Mouse (Mus musculus) liver, embryonic 16.5 days (tissue): Measurements from ENCODE around the gene Lrrc4. TPM values are rescaled to one million over a fixed set of nuclear protein-coding genes. Genes with fewer than 3 reads are reported as not detected.

ENCODE experiments used
- ATAC-seq: fragments of 200-750 bp; cut with Nextera tagmentation; 2 replicates; pipeline ENCODE4 v1.8.0; 2017; ENCODE audit warnings: low read depth, mild to moderate bottlenecking, moderate number of reproducible peaks, moderate library complexity
- H3K27ac ChIP-seq: fragments of 300-500 bp; sonication (generic); 2 replicates; pipeline ENCODE4 v1.5.1; 2014; ENCODE audit warnings: mild to moderate bottlenecking, low read length
- H3K27me3 ChIP-seq: fragments of 300-500 bp; sonication (generic); 2 replicates; pipeline ENCODE4 v1.6.1; 2014; ENCODE audit warnings: low read depth, low read length, mixed read lengths; ENCODE audit not compliant: control insufficient read depth, insufficient read depth
- H3K36me3 ChIP-seq: fragments of 300-500 bp; sonication (generic); 2 replicates; pipeline ENCODE4 v1.6.1; 2014; ENCODE audit warnings: mild to moderate bottlenecking; ENCODE audit not compliant: control insufficient read depth, insufficient read depth
- H3K4me1 ChIP-seq: fragments of 300-500 bp; sonication (generic); 2 replicates; pipeline ENCODE4 v1.6.1; 2014; ENCODE audit warnings: low read depth, low read length, mixed read lengths; ENCODE audit not compliant: control insufficient read depth
- H3K4me2 ChIP-seq: fragments of 300-500 bp; sonication (generic); 2 replicates; pipeline ENCODE4 v1.6.1; 2014; ENCODE audit warnings: low read depth, low read length, mixed read lengths
- H3K4me3 ChIP-seq: fragments of 300-500 bp; sonication (generic); 2 replicates; pipeline ENCODE4 v1.5.1; 2014; ENCODE audit warnings: low read depth, mild to moderate bottlenecking, low read length
- H3K9ac ChIP-seq: fragments of 300-500 bp; sonication (generic); 2 replicates; pipeline ENCODE4 v1.6.1; 2014; ENCODE audit warnings: low read depth, low read length
- H3K9me3 ChIP-seq: fragments of 300-500 bp; sonication (generic); replicated peaks from 2 replicates; pipeline ENCODE4 v1.6.1; 2016; ENCODE audit warnings: low read length; ENCODE audit not compliant: control insufficient read depth
- WGBS: fragments of 180-500 bp; shearing (Covaris S2); extraction: QIAGEN DNeasy Blood & Tissue Kit; methylation state at CpG from one replicate; pipeline ENCODE4 v1.1.7; 2014; ENCODE audit not compliant: insufficient replicate concordance; 5-methylcytosine and 5-hydroxymethylcytosine counted together
- polyA plus RNA-seq: library from polyadenylated mRNA; unstranded; fragments of >200 nt; fragmentation: Nextera tagmentation; extraction: Ambion mirVana; gene quantifications from 2 replicates; pipeline ENCODE4 v1.2.1, GENCODE M21; 2015

The Lrrc4 gene
- polyA plus RNA-seq, 1 experiment from 2014 or later = 0.11 TPM

DNA sequence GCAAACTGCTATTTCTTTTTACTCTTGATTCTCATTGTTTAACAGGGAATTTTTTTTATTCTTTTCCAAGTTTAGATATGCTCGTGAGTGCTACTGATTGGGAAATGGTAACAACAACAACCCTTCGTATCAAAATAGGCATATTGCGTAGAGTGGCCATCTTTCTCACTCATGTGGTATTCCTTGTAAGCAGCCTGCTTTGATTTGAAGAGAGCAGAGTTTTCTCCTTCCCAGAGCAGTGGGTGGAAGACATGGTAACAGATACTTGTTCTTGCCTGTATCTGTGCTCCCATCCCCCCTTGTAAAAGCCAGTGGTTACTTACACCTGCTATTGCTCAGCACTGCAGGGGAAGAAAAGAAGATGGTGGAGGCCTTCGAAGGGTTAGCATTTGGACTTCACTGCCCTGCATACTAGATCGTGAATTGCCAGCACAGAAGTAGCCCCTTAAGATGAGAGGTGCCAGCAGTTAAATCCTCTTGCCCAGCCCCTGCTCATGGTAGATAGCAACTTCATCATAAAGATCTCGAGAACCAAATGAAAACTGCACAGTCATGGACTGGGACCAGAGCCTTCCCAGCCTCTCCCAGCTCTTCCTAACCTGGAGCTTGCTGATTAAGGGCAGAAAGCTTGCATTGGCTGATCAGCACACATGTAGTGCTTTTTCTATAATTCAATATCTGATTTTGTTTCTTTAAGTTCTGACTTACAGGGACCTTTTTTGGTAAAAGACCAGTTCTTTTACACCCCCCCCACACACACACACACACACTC is 77.2 kb downstream of the Lrrc4 start:
- 63% methylated on average over 6 of the region's 6 CpGs for WGBS
- no peaks in the 10 kb centered on the region for H3K27me3 ChIP-seq
- H3K9me3 ChIP-seq = no peaks in the 10 kb centered on the region
- no peaks in the 10 kb centered on the region; the same call in 1 of the 2 replicates for H3K36me3 ChIP-seq
- peak; percentile 74 for ATAC-seq
- no peak overlapping the region for H3K4me3 ChIP-seq
- H3K4me1 ChIP-seq = peaks cover 3% of the 10 kb centered on the region; the same call in 1 of the 2 replicates
- no peak overlapping the region for H3K9ac ChIP-seq
- no peak overlapping the region for H3K4me2 ChIP-seq
- H3K27ac ChIP-seq = no peak overlapping the region

DNA sequence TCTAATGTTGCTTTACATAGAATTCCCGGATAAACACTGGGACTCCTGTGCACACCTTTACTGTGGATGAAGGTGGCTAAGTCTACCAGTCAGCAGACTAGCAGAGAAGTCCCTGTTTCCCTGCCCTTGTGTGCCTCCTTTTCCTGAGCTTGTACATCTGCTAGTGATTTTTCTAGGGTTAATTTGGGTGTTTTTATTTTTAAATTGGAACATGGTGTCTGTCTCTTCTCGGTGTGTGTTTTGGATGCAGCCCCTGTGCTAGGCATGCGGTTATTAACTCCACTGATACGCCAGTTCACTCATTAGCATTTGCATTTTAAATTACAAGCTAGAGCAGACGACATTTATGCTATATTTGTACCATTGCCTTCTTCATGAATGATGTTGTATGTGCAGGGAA is 77.9 kb downstream of the Lrrc4 start:
- H3K27me3 ChIP-seq = no peaks in the 10 kb centered on the region
- H3K9ac ChIP-seq = no peak overlapping the region
- H3K9me3 ChIP-seq = no peaks in the 10 kb centered on the region
- H3K4me1 ChIP-seq = peaks cover 3% of the 10 kb centered on the region; the same call in 1 of the 2 replicates
- 78% methylated on average over 5 of the region's 5 CpGs for WGBS
- no peaks in the 10 kb centered on the region; the same call in 1 of the 2 replicates for H3K36me3 ChIP-seq
- no peak overlapping the region for H3K4me2 ChIP-seq
- H3K27ac ChIP-seq = no peak overlapping the region
- no peak for ATAC-seq
- no peak overlapping the region for H3K4me3 ChIP-seq

DNA sequence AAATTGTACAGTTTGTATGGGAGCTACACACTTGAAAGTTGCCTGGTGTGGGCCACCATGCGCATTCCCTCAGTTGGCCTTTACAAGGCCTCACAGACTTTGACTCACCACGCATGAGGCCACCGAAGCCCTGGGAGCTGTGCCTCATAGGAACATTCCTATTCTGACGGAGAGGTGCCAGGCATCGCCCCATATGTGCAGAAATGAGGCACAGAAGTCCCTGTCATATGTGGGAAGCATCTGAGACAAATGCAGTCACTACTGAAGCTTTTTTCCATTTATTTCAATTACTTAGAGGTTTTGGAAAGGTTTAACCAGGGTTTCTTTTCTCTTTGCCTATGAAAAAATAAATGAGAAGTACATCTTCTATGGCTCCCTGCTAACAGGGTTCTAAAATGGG is 78.3 kb downstream of the Lrrc4 start:
- Histone ChIP-seq H3K4me1 (peaks cover 3% of the 10 kb centered on the region; the same call in 1 of the 2 replicates), H3K4me2 (no peak overlapping the region), H3K27me3 (no peaks in the 10 kb centered on the region), H3K9ac (no peak overlapping the region), H3K27ac (no peak overlapping the region), H3K4me3 (no peak overlapping the region), H3K9me3 (no peaks in the 10 kb centered on the region), H3K36me3 (no peaks in the 10 kb centered on the region; the same call in 1 of the 2 replicates)
- ATAC-seq = no peak
- WGBS = 81% methylated on average over 5 of the region's 5 CpGs

DNA sequence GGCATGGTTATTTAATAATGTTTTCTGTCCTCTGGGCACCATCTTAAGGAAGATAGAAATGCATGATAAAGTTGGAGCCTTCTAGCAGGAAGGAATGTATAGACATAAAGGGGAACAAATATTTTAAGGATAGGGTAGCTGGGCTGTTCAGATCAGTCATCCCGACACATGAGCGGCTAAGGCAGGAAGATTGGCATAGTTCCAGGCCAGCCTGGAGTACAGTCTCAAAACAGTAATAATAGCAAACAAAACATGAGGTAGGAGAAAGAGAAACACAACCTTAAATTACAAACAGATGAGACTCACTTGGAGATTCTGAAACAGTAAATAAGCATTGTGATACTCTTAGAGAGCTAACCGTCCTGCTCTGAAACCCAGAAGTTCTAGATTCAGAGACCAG is 80.4 kb downstream of the Lrrc4 start:
- H3K9ac ChIP-seq = no peak overlapping the region
- no peak overlapping the region for H3K27ac ChIP-seq
- H3K4me1 ChIP-seq = peaks cover 3% of the 10 kb centered on the region; the same call in 1 of the 2 replicates
- no peaks in the 10 kb centered on the region for H3K9me3 ChIP-seq
- no peak overlapping the region for H3K4me3 ChIP-seq
- H3K36me3 ChIP-seq = no peaks in the 10 kb centered on the region; the same call in 1 of the 2 replicates
- 88% methylated on average over 3 of the region's 3 CpGs for WGBS
- H3K4me2 ChIP-seq = no peak overlapping the region
- no peaks in the 10 kb centered on the region for H3K27me3 ChIP-seq
- ATAC-seq = no peak

DNA sequence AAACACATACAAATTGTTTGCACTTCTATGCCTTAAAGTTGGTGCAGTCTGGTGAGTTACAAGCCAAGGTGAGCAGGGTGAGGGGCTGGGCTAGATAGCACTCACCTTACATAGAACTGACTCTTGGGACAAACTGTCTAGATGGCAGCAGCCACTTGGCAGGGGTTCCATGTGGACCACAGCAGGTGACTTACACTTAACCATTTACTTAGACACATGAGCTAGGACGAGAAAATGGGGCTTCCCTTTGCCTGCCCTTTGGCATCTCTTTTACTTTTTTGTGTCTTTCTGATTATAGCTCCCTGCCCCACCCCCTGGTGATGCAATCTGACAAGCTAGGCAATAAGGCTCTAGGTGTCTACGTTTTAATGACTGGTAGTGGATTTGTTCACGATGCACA is 82.3 kb downstream of the Lrrc4 start:
- Histone ChIP-seq H3K4me3 (no peak overlapping the region), H3K27me3 (no peaks in the 10 kb centered on the region), H3K4me2 (no peak overlapping the region), H3K27ac (no peak overlapping the region), H3K4me1 (peaks cover under 1% of the 10 kb centered on the region; the same call in 1 of the 2 replicates), H3K9me3 (no peaks in the 10 kb centered on the region), H3K36me3 (no peaks in the 10 kb centered on the region), H3K9ac (no peak overlapping the region)
- WGBS = 62% methylated on average over 3 of the region's 3 CpGs
- no peak for ATAC-seq

DNA sequence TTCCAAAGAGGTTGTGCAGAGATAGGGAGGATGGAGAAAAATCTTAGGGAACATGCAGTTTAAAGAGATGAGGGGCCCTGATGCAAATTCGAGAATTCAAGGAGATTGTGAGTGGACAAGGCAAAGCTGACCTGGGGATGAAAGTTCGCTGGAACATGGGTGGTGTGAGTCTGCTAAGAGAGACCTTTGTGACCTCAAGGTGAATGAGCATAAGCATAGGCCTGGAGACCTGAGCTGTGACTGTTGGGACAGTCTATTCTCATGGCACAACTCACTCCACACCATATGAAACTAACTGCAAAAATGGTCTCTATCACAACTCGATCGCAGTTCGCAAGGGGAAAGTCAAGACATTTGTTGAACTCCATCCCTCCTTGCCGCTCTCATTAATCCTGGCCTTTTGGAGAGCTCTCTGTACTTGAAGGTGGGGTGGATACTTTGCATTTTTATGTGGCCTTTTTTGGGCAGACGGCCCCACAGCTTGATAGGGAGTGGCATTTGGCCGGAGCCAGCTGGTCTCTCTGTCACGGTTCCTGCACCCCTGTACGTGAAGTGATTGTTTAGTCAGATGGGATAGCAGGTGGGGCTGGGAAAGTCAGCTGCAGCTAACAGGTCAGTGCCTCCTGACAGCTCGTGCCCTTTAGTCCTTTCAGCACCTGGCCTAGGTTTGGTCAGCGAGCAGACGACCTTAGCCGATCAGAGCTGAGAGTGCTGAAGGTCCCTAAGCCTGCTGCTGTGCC is 83.4 kb downstream of the Lrrc4 start:
- WGBS = 76% methylated on average over 14 of the region's 14 CpGs
- Histone ChIP-seq H3K36me3 (no peaks in the 10 kb centered on the region), H3K4me2 (no peak overlapping the region), H3K9me3 (no peaks in the 10 kb centered on the region), H3K27me3 (no peaks in the 10 kb centered on the region), H3K27ac (0 out of 2 replicates have a peak overlapping the region, but pooled peaks have one; percentile 31), H3K4me3 (no peak overlapping the region), H3K9ac (no peak overlapping the region), H3K4me1 (no peaks in the 10 kb centered on the region; the same call in 1 of the 2 replicates)
- peak; percentile 80 for ATAC-seq

DNA sequence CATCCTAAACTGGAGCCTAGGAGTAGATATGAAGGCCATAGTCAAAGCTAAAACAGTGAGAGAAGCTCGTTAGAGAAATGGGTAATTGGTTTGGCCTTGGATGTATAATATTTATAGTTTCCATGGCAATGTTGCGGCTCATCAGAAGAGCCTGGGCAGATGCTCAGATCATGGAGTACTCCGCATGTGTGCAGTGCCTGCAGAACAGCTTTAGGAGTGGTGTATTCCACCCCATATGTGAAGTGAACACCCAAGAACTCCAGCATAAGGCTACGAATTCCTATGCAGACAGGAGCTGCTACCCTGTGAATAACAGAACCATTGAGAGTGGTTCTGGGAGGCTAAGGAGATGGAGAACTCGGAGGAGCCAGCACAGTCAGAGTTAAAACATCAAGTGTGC is 84.5 kb downstream of the Lrrc4 start:
- Histone ChIP-seq H3K4me1 (no peaks in the 10 kb centered on the region; the same call in 1 of the 2 replicates), H3K27ac (no peak overlapping the region), H3K4me3 (no peak overlapping the region), H3K4me2 (no peak overlapping the region), H3K36me3 (no peaks in the 10 kb centered on the region), H3K9me3 (no peaks in the 10 kb centered on the region), H3K9ac (no peak overlapping the region), H3K27me3 (no peaks in the 10 kb centered on the region)
- no peak for ATAC-seq
- 78% methylated on average over 5 of the region's 5 CpGs for WGBS

DNA sequence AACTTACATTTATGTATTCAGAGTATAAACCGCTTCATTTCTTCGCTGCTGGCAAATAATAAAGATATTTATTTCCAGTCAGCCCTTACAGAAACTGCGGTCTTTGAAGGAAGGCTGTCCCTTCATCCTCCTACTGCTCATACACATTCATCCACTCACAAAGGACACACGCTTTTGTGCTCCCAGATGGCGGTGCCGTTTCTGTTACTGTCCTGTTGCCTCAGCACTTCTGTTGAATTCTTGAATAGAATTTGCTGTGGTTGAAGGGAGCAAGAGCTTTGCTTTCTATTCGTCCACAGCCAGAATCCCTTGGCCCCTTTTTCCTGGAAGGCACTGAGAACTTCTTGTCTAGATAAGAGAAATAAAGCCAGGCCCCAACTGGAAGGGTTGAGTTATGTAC is 85.7 kb downstream of the Lrrc4 start:
- H3K4me1 ChIP-seq = no peaks in the 10 kb centered on the region; the same call in 1 of the 2 replicates
- no peaks in the 10 kb centered on the region for H3K27me3 ChIP-seq
- no peak overlapping the region for H3K4me2 ChIP-seq
- WGBS = 79% methylated on average over 7 of the region's 7 CpGs
- H3K9me3 ChIP-seq = no peaks in the 10 kb centered on the region
- H3K4me3 ChIP-seq = no peak overlapping the region
- no peak for ATAC-seq
- no peak overlapping the region for H3K27ac ChIP-seq
- no peaks in the 10 kb centered on the region for H3K36me3 ChIP-seq
- H3K9ac ChIP-seq = no peak overlapping the region

DNA sequence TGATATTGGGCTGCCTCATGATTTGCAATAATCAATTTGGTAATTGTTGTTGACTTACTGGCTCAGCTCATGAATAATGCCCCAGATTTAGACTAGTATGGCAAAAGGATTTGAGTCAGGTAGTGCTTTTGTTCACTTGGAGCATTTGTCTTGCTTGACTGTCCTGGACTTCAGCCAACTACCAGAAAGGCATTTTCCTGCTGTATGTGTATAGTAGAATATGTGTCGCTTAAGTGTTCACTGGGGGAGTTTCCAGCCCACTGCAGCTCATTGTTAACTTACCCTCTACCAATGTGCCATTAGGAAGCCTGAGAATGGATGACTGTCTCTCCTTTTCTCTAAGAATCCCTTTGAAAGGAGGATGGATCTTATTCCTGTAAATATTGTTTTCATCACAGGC is 88.0 kb downstream of the Lrrc4 start:
- Histone ChIP-seq H3K9me3 (no peaks in the 10 kb centered on the region), H3K36me3 (no peaks in the 10 kb centered on the region), H3K27me3 (no peaks in the 10 kb centered on the region), H3K27ac (no peak overlapping the region), H3K4me3 (no peak overlapping the region), H3K9ac (no peak overlapping the region), H3K4me1 (no peaks in the 10 kb centered on the region; the same call in 1 of the 2 replicates), H3K4me2 (no peak overlapping the region)
- ATAC-seq = no peak
- 85% methylated on average over 1 of the region's 1 CpGs for WGBS
